Mouse (Mus musculus): ENCODE measurements around the gene Efcab2. TPM values are rescaled to one million over a fixed set of nuclear protein-coding genes. Genes with fewer than 3 reads are reported as not detected.
A peak's percentile ranks its signal among the peaks of the same experiment; 100 is the strongest.

The Efcab2 gene
- polyA plus RNA-seq, 1 experiment from 2014 or later = 7.4 TPM

- ATAC-seq = no peak
- no peak overlapping the region for H3K4me3 ChIP-seq
- no peak overlapping the region for H3K4me2 ChIP-seq
- no peak overlapping the region for H3K27ac ChIP-seq
- H3K4me1 ChIP-seq = no peaks in the 10 kb centered on the region
- H3K27me3 ChIP-seq = no peaks in the 10 kb centered on the region
- no peaks in the 10 kb centered on the region for H3K9me3 ChIP-seq (replicated peaks)
- no peaks in the 10 kb centered on the region for H3K36me3 ChIP-seq (ENCODE audit: poor library complexity, severe bottlenecking)
- H3K9ac ChIP-seq = no peak overlapping the region
- WGBS = 74% methylated on average over 2 of the region's 2 CpGs
These were observed 29.0 kb upstream of the Efcab2 start for GRCm38 (mm10) chr1:178376907-178377306.

DNA sequence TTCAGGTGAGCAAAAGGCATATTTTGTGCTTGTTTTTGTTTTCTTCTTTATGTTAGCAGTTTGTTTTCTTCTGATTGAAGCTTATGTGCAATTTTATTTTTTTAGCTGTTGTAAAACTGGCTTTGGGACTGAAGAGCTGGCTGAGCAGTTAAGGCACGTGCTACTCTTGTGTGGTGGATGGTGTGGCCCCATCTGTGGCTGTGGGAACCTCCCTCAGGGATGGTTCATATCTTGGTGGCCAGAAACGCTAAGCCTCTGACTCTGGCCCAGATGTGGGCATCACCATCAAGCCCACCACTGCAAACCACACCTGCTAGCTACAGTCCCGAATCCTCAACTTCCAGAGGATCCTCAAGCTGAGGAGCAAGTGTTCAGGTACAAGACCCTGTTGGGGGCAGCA is 27.8 kb upstream of the Efcab2 start:
- no peaks in the 10 kb centered on the region for H3K36me3 ChIP-seq (ENCODE audit: poor library complexity, severe bottlenecking)
- H3K9me3 ChIP-seq (replicated peaks) = no peaks in the 10 kb centered on the region
- no peak overlapping the region for H3K4me2 ChIP-seq
- 81% methylated on average over 3 of the region's 3 CpGs for WGBS
- no peak overlapping the region for H3K27ac ChIP-seq
- no peak for ATAC-seq
- H3K9ac ChIP-seq = no peak overlapping the region
- no peak overlapping the region for H3K4me3 ChIP-seq
- H3K27me3 ChIP-seq = no peaks in the 10 kb centered on the region
- H3K4me1 ChIP-seq = no peaks in the 10 kb centered on the region

- Histone ChIP-seq H3K4me2 (no peak overlapping the region), H3K4me1 (no peaks in the 10 kb centered on the region), H3K27ac (no peak overlapping the region), H3K9ac (no peak overlapping the region), H3K27me3 (no peaks in the 10 kb centered on the region), H3K36me3 (ENCODE audit: poor library complexity, severe bottlenecking) (no peaks in the 10 kb centered on the region), H3K4me3 (no peak overlapping the region), H3K9me3 (replicated peaks) (no peaks in the 10 kb centered on the region)
- ATAC-seq = no peak
- WGBS = 89% methylated on average over 1 of the region's 1 CpGs
These were observed 26.7 kb upstream of the Efcab2 start for GRCm38 (mm10) chr1:178379224-178379623.

DNA sequence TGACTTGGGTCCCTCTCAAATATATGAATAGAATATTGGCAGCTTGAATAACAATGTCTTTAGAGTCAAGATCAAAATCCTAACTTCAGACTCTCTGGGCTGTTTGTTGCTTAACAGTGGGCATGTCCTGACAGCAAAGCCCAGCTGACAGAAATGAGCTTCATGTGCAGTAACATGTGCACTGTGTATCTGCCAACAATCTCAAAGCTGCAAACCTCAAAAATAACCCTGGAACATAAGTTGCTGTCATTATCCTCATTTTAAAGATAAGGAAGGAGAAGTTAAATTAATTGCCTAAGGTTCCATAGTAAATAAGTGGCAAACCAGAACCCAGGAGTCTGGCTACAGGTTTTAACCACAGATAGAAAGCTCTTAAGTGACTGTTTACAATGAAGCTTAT is 23.7 kb upstream of the Efcab2 start:
- H3K4me2 ChIP-seq = no peak overlapping the region
- H3K4me1 ChIP-seq = no peaks in the 10 kb centered on the region
- no peak overlapping the region for H3K9ac ChIP-seq
- no peak for ATAC-seq
- no peak overlapping the region for H3K27ac ChIP-seq
- no peaks in the 10 kb centered on the region for H3K36me3 ChIP-seq (ENCODE audit: poor library complexity, severe bottlenecking)
- H3K4me3 ChIP-seq = no peak overlapping the region
- H3K27me3 ChIP-seq = no peaks in the 10 kb centered on the region
- no peaks in the 10 kb centered on the region for H3K9me3 ChIP-seq (replicated peaks)

DNA sequence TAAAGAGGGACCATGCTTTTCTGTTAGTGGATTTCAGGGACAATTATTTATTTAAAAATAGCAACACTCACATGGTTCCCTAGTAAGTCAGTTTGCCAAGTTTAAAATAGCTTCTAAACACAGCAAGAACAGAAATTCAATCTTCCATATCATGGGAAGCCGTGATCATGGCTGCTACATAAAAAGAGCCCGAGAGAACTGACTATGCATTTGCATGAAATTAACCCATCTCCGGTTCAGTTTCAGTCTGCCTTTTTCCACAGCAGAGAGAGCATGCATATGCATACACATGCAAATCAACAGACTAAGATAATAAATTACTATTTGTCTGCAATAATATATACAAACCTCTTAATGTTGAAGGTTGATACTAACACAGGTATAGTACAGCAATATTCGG is 17.1 kb upstream of the Efcab2 start:
- 76% methylated on average over 4 of the region's 4 CpGs for WGBS
- Histone ChIP-seq H3K4me1 (no peaks in the 10 kb centered on the region), H3K9me3 (replicated peaks) (no peaks in the 10 kb centered on the region), H3K36me3 (ENCODE audit: poor library complexity, severe bottlenecking) (no peaks in the 10 kb centered on the region), H3K27me3 (no peaks in the 10 kb centered on the region), H3K9ac (no peak overlapping the region), H3K4me2 (no peak overlapping the region), H3K4me3 (no peak overlapping the region), H3K27ac (no peak overlapping the region)
- no peak for ATAC-seq

- Histone ChIP-seq H3K4me3 (no peak overlapping the region), H3K9me3 (replicated peaks) (no peaks in the 10 kb centered on the region), H3K4me2 (no peak overlapping the region), H3K9ac (no peak overlapping the region), H3K36me3 (ENCODE audit: poor library complexity, severe bottlenecking) (no peaks in the 10 kb centered on the region), H3K4me1 (no peaks in the 10 kb centered on the region), H3K27ac (no peak overlapping the region), H3K27me3 (no peaks in the 10 kb centered on the region)
- 68% methylated on average over 2 of the region's 2 CpGs for WGBS
- no peak for ATAC-seq
These were observed 16.5 kb upstream of the Efcab2 start for GRCm38 (mm10) chr1:178389401-178389800.

DNA sequence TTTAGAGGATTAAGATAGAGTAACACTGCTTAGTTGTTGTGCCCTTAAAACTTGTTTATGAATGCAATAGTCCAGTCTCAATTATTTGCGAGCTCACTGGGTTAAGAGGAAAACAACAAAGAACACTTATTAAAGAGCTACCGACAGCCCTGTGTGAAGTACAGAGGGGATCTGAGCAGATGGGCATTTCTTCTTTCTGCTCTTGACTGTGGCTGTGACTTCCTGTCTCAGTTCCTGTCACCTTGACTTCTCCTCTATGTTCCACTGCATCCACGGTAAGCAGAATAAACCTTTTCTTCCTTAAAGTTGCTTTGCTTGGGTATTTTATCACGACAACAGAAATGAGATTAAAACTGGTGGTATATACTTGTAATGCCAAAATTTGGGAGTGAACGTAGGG is 12.9 kb upstream of the Efcab2 start:
- 72% methylated on average over 5 of the region's 5 CpGs for WGBS
- Histone ChIP-seq H3K9me3 (replicated peaks) (no peaks in the 10 kb centered on the region), H3K4me1 (no peaks in the 10 kb centered on the region), H3K27me3 (no peaks in the 10 kb centered on the region), H3K4me3 (no peak overlapping the region), H3K9ac (no peak overlapping the region), H3K36me3 (ENCODE audit: poor library complexity, severe bottlenecking) (no peaks in the 10 kb centered on the region), H3K4me2 (no peak overlapping the region), H3K27ac (no peak overlapping the region)
- no peak for ATAC-seq

DNA sequence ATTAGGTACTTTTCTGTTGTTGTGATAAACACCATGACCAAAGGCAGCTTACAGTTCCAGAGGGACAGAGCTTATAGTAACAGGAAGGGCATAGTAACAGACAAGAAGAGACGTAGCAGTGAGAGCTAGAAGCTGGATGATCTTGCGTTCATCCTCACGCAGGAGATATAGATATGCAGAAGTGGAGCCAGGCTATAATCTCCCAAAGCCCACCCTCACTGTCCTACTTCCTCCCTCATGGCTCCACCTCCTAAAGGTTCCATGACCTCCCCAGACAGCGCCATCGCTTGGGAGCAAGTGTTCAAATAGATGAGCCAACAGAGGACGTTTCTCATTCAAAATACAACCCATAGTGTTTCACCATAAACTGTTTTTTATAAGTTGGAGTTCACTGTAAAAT is 10.8 kb upstream of the Efcab2 start:
- no peak overlapping the region for H3K4me3 ChIP-seq
- H3K27ac ChIP-seq = no peak overlapping the region
- no peaks in the 10 kb centered on the region for H3K27me3 ChIP-seq
- no peaks in the 10 kb centered on the region for H3K9me3 ChIP-seq (replicated peaks)
- 90% methylated on average over 6 of the region's 6 CpGs for WGBS
- ATAC-seq = no peak
- no peaks in the 10 kb centered on the region for H3K36me3 ChIP-seq (ENCODE audit: poor library complexity, severe bottlenecking)
- H3K9ac ChIP-seq = no peak overlapping the region
- H3K4me1 ChIP-seq = peaks cover 6% of the 10 kb centered on the region; the same call in 1 of the 2 replicates
- H3K4me2 ChIP-seq = no peak overlapping the region

DNA sequence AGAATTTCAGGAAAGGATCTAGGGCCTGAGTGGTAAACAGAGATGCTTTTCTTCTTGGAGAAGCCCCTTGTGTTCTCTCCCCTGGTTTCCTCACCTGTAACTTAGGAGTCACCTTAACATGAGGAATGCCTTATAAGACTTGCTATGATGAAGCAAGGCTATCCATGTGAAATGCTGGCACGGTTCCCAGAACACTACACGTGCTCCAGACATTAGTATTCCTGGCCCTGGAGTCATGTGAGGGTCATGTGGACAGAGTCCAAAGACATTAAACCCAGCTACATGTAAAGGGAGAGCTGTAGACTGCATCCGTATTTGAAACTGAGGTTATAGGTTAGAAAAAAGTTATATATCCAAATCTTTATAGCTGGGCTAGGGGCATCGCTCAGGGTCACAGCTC is 9.5 kb upstream of the Efcab2 start:
- no peak overlapping the region for H3K4me3 ChIP-seq
- no peak for ATAC-seq
- H3K9ac ChIP-seq = no peak overlapping the region
- no peak overlapping the region for H3K4me2 ChIP-seq
- no peaks in the 10 kb centered on the region for H3K36me3 ChIP-seq (ENCODE audit: poor library complexity, severe bottlenecking)
- H3K27me3 ChIP-seq = no peaks in the 10 kb centered on the region
- no peak overlapping the region for H3K27ac ChIP-seq
- no peaks in the 10 kb centered on the region for H3K9me3 ChIP-seq (replicated peaks)
- H3K4me1 ChIP-seq = peaks cover 6% of the 10 kb centered on the region; the same call in 1 of the 2 replicates
- 71% methylated on average over 4 of the region's 4 CpGs for WGBS

GRCm38 (mm10) chr1:178399879-178400278 is 6.0 kb upstream of the Efcab2 start:
- Histone ChIP-seq H3K36me3 (ENCODE audit: poor library complexity, severe bottlenecking) (no peaks in the 10 kb centered on the region), H3K4me1 (peaks cover 6% of the 10 kb centered on the region; the same call in 1 of the 2 replicates), H3K9ac (no peak overlapping the region), H3K4me3 (no peak overlapping the region), H3K27ac (peak overlapping the region; percentile 37; the same call in 1 of the 2 replicates), H3K9me3 (replicated peaks) (no peaks in the 10 kb centered on the region), H3K4me2 (no peak overlapping the region), H3K27me3 (no peaks in the 10 kb centered on the region)
- 51% methylated on average over 6 of the region's 6 CpGs for WGBS
- ATAC-seq = peak; percentile 39; the same call in 1 of the 2 replicates

DNA sequence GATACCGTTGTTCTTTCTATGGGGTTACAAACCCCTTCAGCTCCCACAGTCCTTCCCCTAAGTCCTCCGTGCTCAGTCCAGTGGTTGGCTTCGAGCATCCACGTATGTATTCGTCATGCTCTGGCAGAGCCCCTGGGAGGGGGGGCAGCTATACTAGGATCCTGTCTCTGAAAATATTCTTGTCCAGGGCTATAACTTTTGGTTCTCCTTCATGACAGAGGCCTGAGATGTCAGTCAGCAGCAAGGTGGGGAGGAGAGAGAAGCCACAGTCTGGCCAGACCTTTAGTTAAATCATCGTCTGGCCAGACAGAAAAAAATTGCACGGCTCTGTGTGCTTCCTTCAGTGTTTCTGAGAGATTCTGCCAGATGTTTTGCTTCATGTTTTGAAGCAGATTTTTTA is 5.2 kb upstream of the Efcab2 start:
- Histone ChIP-seq H3K27ac (0 out of 2 replicates have a peak overlapping the region, but pooled peaks have one; percentile 32), H3K27me3 (no peaks in the 10 kb centered on the region), H3K4me1 (peaks cover 6% of the 10 kb centered on the region; the same call in 1 of the 2 replicates), H3K9ac (no peak overlapping the region), H3K4me3 (no peak overlapping the region), H3K4me2 (no peak overlapping the region), H3K36me3 (ENCODE audit: poor library complexity, severe bottlenecking) (no peaks in the 10 kb centered on the region), H3K9me3 (replicated peaks) (no peaks in the 10 kb centered on the region)
- 72% methylated on average over 7 of the region's 7 CpGs for WGBS
- ATAC-seq = no peak

GRCm38 (mm10) chr1:178401960-178402359 is 3.9 kb upstream of the Efcab2 start:
- ATAC-seq = no peak
- Histone ChIP-seq H3K4me2 (no peak overlapping the region), H3K9ac (no peak overlapping the region), H3K27ac (no peak overlapping the region), H3K9me3 (replicated peaks) (no peaks in the 10 kb centered on the region), H3K4me3 (no peak overlapping the region), H3K4me1 (peaks cover 6% of the 10 kb centered on the region; the same call in 1 of the 2 replicates), H3K27me3 (no peaks in the 10 kb centered on the region), H3K36me3 (ENCODE audit: poor library complexity, severe bottlenecking) (no peaks in the 10 kb centered on the region)
- WGBS = 85% methylated on average over 6 of the region's 6 CpGs

DNA sequence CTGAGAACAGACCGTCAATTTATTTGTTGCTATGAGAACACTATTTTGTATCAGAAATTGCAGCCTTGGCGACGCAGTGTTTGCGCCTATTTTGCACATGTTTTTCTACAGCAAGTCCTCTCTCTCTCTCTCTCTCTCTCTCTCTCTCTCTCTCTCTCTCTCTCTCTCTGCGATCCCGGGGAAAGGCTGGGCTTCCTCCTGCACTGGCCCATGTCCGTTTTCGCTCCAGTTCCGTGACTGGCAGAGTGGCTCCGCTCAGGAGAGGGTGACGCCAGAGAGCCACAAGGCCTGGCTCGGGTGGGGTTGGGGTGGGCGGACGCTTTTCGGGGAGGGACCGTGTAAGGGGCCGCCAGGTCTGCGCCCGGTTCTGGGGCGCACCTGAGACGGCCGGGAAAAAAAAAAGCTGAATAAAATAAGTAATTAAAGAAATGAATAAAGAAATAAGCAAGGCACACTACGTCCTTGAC is 407 bp upstream of the Efcab2 start:
- Histone ChIP-seq H3K27ac (peak overlapping the region; percentile 100), H3K9me3 (replicated peaks) (no peaks in the 10 kb centered on the region), H3K36me3 (ENCODE audit: poor library complexity, severe bottlenecking) (no peaks in the 10 kb centered on the region), H3K9ac (peak overlapping the region; percentile 96), H3K27me3 (no peaks in the 10 kb centered on the region), H3K4me1 (no peaks in the 10 kb centered on the region), H3K4me3 (peak overlapping the region; percentile 68), H3K4me2 (peak overlapping the region; percentile 69)
- 0% methylated on average over 23 of the region's 23 CpGs for WGBS
- peak; percentile 85 for ATAC-seq
